Mouse (Mus musculus) cerebellum, adult (tissue): ENCODE results near the gene Vmn2r43.
"Not testable (repeated sequence)": the region's sequence is repeated elsewhere in the genome, so short reads cannot be mapped to it uniquely, and the experiment has no call there.

ENCODE experiments used
- ATAC-seq: cut with Nextera tagmentation; 2 replicates; pipeline ENCODE4 v1.9.2; 2017; ENCODE audit warnings: mild to moderate bottlenecking, moderate library complexity, mixed read lengths; ENCODE audit not compliant: insufficient number of reproducible peaks, low FRiP score, low TSS enrichment

Gene Vmn2r43

GRCm38 (mm10) chr7:8260499-8260898, at the start of gene Vmn2r43:
Vmn2r43 (minus strand) TSS chr7:8260599.
- not testable (repeated sequence) for ATAC-seq

GRCm38 (mm10) chr7:8200220-8200619, 60.2 kb downstream of the Vmn2r43 start, which contains the start of gene Vmn2r42:
Vmn2r42 (minus strand) TSS chr7:8200320.
- ATAC-seq, result not testable (repeated sequence)
